Mouse (Mus musculus): ENCODE results near the gene Gramd1b.

Gramd1b gene

DNA sequence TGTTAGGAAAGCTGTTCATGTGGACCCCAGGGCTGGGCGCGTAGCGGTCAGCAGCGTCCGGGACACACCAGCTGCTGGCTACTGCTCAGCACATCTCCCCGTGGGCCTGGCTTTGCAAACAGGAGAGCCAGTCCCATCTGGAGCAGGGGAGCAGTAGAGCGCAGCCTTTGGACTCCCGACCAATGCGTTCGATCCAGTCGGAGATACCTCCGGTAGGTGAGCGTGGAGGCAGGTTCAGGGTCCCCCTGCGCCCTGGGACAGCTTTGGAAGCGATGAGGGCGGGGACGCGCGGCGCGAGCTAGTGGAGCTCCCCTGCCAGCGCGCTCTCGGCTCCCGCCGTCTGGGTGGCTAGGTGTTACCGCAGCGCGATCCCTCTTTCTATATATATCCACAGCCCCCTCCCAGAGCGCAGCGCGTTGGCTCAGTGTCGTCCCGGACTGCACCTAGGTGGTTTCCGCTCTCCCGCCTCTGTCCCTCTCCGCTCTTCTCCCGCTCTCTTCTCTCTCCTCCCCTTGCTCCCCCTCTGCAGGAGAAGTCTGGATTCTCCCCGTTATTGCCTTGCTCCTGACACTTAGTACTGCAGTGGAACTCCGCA, at the start of gene Gramd1b:
Gene Gramd1b (minus strand): TSS at position 357 of the 595 bp plus-strand sequence.
- DNase-seq (ENCODE audit: low spot score) = no peak

GRCm38 (mm10) chr9:40578726-40579625, 47.8 kb upstream of the Gramd1b start:
- DNase-seq (ENCODE audit: low spot score) = no peak

DNA sequence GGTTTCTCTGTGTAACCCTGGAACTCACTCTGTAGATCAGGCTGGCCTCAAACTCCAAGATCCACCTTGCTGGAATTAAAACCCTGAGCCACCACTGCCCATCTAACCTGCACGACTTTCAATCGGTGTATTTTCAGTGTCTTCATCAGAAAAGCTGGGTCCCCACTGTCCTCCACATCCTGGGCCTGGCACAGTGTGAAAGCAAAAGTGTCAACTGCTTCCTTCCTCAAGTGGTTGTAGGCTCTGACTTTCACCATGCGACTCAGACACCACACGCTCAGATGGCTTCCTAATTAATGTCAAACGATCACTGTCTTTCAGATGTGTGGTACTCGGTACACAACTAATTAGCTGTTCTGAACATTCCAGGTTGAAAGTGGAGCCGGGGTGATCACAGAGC, 45.9 kb upstream of the Gramd1b start:
- DNase-seq (ENCODE audit: low spot score) = no peak

GRCm38 (mm10) chr9:40575053-40575985, 44.1 kb upstream of the Gramd1b start:
- no peak for DNase-seq (ENCODE audit: low spot score)

GRCm38 (mm10) chr9:40571280-40571679, 40.1 kb upstream of the Gramd1b start:
- DNase-seq (ENCODE audit: low spot score) = no peak

GRCm38 (mm10) chr9:40568070-40568469, 36.9 kb upstream of the Gramd1b start:
- peak; percentile 19 for DNase-seq (ENCODE audit: low spot score)

GRCm38 (mm10) chr9:40563750-40564149, 32.6 kb upstream of the Gramd1b start:
- DNase-seq (ENCODE audit: low spot score) = no peak

GRCm38 (mm10) chr9:40559646-40560045, 28.5 kb upstream of the Gramd1b start:
- no peak for DNase-seq (ENCODE audit: low spot score)

DNA sequence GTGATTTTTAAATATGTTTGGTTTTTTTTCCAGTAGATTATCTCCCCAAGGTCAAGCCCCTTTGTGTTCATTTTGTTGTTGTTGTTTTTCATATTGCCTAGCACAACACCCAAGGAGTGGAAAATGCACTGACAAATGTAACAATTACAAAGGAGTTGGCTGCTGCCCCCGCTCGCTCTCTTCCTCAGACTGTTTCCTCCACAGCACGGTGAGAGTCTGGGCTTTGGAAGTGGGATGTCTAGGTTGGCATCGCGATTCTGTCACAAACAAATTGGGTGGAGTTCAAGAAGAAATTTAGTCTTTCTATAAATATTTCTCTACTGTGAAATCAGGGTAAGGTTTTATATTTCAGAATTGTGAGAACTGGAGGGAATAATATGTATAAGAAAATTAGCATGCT, 26.6 kb upstream of the Gramd1b start:
- DNase-seq (ENCODE audit: low spot score) = no peak

- DNase-seq (ENCODE audit: low spot score) = no peak
Measured at GRCm38 (mm10) chr9:40556396-40556795, 25.2 kb upstream of the Gramd1b start.

DNA sequence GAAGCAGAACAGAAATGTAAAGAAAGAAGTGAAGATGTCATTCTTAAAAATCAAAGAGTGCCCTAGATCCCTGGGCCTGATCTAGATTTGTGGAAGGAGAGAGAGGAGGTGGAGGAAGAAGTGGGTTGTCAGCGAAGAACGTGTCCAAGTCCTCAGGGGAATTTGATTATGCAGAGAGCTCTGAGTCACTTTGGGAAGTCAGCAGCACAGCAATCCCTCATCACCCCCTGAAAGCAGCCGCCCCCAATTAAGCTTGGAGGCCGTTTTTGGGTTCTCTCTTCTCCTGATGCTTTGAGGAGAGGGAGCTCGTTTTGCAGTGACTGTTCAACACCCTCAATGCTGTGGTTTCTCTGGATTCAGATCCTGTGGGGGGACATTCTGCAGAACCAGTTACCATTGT, 24.1 kb upstream of the Gramd1b start:
- DNase-seq (ENCODE audit: low spot score) = no peak

- DNase-seq (ENCODE audit: low spot score) = no peak
Measured at GRCm38 (mm10) chr9:40547876-40548275, 16.7 kb upstream of the Gramd1b start.

GRCm38 (mm10) chr9:40545193-40545592, 14.0 kb upstream of the Gramd1b start:
- DNase-seq (ENCODE audit: low spot score) = no peak

- no peak for DNase-seq (ENCODE audit: low spot score)
Measured at GRCm38 (mm10) chr9:40539588-40540140, 8.5 kb upstream of the Gramd1b start.

- peak; percentile 53 for DNase-seq (ENCODE audit: low spot score)
Measured at GRCm38 (mm10) chr9:40537708-40538105, 6.5 kb upstream of the Gramd1b start.

DNA sequence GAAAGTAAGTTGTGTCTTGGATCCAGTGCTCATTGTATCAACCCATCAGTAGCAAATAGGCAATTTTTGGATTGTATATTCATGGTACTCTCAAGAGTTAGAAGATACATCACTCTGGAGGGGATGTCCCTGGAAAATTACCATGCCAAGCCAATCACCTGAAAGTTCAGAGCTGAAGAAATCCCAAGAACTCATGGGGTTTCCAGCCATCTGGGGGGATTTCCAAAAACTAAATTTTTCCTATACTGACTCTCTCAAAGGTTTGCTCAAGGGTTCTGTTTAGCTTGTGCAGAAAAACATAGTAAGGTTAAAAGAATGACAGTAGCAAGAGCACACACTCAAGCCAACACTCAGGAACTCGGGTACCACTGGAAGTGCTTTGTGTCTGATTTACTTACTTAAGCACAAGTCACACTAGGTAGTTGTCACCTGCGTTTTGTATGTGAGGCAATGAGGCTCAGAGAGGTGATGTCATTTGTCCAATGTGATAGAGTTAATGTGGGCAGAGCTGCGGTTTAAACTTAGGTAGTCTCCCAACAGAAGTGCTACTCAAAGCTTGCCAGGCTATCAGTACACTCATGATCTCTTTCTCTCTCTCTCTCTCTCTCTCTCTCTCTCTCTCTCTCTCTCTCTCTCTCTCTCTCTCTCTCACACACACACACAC, 6.0 kb upstream of the Gramd1b start:
- no peak for DNase-seq (ENCODE audit: low spot score)

- DNase-seq (ENCODE audit: low spot score) = peak; percentile 15
Measured at GRCm38 (mm10) chr9:40530536-40530935, 647 bp downstream of the Gramd1b start.

DNA sequence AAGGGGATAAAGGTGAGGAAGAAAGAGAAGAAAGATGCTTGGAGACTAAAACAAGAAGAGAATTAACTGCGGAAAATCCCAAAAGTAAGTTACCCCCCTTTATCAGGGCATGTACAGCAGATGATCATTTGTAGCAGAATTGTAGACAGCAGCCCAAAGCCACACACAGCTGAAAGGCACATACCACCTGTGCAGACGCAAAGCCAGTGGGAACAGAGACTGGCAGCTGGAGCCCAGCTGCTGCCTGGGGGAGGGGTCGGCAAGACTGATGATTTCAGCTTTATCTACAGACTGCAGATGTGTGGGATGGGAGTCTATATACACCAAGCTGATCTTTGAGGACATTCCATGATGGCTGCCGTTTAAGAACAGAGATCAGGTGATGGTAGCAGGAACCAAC, 2.5 kb downstream of the Gramd1b start:
- DNase-seq (ENCODE audit: low spot score) = no peak

- no peak for DNase-seq (ENCODE audit: low spot score)
Measured at GRCm38 (mm10) chr9:40526928-40527327, 4.3 kb downstream of the Gramd1b start.

DNA sequence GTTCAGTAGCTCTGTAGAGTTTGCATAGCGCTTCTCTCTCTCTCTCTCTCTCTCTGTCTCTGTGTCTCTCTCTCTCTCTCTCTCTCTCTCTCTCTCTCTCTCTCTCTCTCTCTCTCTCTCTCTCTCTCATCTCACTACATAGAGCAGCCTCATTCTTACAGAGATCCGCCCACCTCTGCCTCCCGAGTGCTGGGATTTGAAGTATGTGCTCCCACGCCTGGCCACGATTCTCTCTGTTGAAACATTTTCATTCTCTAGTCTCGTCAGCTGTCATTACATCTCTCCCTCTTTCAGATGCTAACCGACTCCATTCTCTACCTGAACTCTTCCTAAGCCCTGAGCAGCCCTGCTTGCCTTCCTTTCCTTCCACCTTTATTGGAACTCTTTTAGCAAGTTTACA, 9.0 kb downstream of the Gramd1b start:
- peak; percentile 29 for DNase-seq (ENCODE audit: low spot score)

GRCm38 (mm10) chr9:40521097-40521496, 10.1 kb downstream of the Gramd1b start:
- DNase-seq (ENCODE audit: low spot score) = no peak

GRCm38 (mm10) chr9:40519294-40519693, 11.9 kb downstream of the Gramd1b start:
- DNase-seq (ENCODE audit: low spot score) = no peak
